Mouse (Mus musculus) common myeloid progenitor, adult 5-6 weeks (primary cell): ENCODE results near the gene Btg1-ps2. TPM values are rescaled to one million over a fixed set of nuclear protein-coding genes. Genes with fewer than 3 reads are reported as not detected.
"Not testable (repeated sequence)": the region's sequence is repeated elsewhere in the genome, so short reads cannot be mapped to it uniquely, and the experiment has no call there.

Source experiments
- ATAC-seq: replicated peaks from 2 replicates; pipeline ENCODE4 v1.8.0; 2016; ENCODE audit warnings: low read depth, mild to moderate bottlenecking, moderate TSS enrichment, inconsistent platforms; ENCODE audit not compliant: poor library complexity, severe bottlenecking
- total RNA-seq: library from RNA; stranded (forward); fragments of 200-1000, 187-1606 nt; gene quantifications from 2 replicates; pipeline ENCODE4 v1.2.3, GENCODE M21; 2017

Btg1-ps2 gene
- total RNA-seq: not detected in 2 replicates

- ATAC-seq: not testable (repeated sequence)
These were observed at the start of gene Btg1-ps2 for GRCm38 (mm10) chrX:38043014-38043413. TSS of gene Btg1-ps2 (minus strand) at chrX:38043114.

- ATAC-seq: no peak
These were observed 42.1 kb upstream of the Btg1-ps2 start, which contains the start of gene Rhox11 for GRCm38 (mm10) chrX:38085041-38085440. TSS of gene Rhox11 (minus strand) at chrX:38085141.

GRCm38 (mm10) chrX:38084226-38084625, 41.3 kb upstream of the Btg1-ps2 start:
- ATAC-seq: peak; percentile 47; the same call in 1 of the 2 replicates

DNA sequence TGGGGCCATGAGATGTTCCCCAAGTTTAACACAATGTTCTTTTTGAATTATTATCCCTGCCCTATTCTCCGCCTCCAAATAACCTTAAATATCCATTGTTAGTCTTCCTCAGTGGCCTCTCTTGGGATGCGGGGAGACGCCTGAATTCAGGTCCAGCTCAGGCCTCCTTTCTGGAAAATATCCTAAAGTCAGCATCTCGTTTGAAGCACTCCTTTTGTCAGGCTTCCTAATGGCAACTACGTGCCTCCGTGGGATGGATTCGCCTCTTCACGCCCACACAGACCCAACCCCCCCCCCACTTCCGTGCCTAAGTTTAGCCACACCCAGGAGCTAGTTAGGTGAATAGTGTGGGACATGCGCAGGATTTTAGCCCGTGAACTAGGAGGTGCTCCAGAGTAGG, 23.3 kb upstream of the Btg1-ps2 start, which contains the start of gene Rhox10:
Gene Rhox10, plus strand, starts transcription at position 301 of the 400 bp plus-strand sequence.
- no peak for ATAC-seq

- no peak for ATAC-seq
These were observed 18.6 kb upstream of the Btg1-ps2 start for GRCm38 (mm10) chrX:38061544-38061943.

GRCm38 (mm10) chrX:38039666-38040065, 3.2 kb downstream of the Btg1-ps2 start:
- no peak for ATAC-seq

DNA sequence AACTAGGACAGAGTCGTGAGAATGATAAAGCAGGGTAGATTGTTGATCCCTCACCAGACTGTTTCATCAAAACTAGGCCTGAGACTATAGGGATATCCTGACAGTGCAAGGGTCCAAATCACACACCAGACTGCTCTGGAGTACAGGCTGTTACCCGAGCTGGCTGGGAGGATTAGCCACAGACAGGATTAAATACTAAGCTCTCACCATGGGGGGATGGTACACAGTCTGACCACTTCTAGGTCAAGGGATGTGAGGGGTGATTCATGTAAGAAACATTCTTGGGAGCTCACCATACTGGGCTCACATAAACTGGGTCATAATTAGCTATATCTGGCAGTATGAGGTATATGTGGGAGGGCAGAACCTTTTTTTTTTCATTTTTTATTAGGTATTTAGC, 9.1 kb downstream of the Btg1-ps2 start:
- ATAC-seq: no peak

DNA sequence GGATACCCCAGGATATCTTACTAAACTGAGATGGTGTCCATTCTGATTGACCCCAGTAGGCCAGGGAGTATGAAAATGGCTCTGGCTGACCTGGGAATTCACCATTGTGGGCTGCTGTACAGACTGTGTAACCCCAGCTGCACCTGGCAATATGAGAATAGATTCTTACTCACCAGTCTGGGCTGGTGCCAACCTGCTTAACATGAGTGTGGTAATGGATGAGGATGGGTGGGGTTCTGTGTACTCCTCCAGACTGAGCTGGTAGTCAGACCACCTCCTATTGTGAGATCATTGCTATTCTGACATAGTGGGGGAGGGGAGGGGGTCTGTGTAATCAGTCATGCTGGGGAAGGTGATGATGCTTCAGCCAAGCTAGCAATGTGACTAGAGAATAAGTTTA, 24.3 kb downstream of the Btg1-ps2 start, which contains the start of gene Btg1-ps1:
Gene Btg1-ps1, minus strand, starts transcription at position 219 of the 400 bp plus-strand sequence.
- not testable (repeated sequence) for ATAC-seq

- ATAC-seq: no peak
These were observed 34.2 kb downstream of the Btg1-ps2 start for GRCm38 (mm10) chrX:38008756-38009155.

Other genes with a start within 250 kb of the Btg1-ps2 start
- gene Rhox5, start 238.3 kb downstream of the Btg1-ps2 start, total RNA-seq: not detected in 2 replicates
- not detected in 2 replicates for gene Rhox6, start 216.2 kb downstream of the Btg1-ps2 start, total RNA-seq
- not detected in 2 replicates for gene Rhox7a, start 211.4 kb downstream of the Btg1-ps2 start, total RNA-seq
- not detected in 2 replicates for gene Rhox8, start 164.2 kb downstream of the Btg1-ps2 start, total RNA-seq
- gene Rhox7b, start 145.9 kb downstream of the Btg1-ps2 start, total RNA-seq: not detected in 2 replicates
- not detected in 2 replicates for gene Rhox9, start 141.3 kb downstream of the Btg1-ps2 start, total RNA-seq
- not detected in 2 replicates for gene Btg1-ps1, start 24.3 kb downstream of the Btg1-ps2 start, total RNA-seq
- not detected in 2 replicates for gene Rhox10, start 23.4 kb upstream of the Btg1-ps2 start, total RNA-seq
- not detected in 2 replicates for gene Rhox11, start 42.0 kb upstream of the Btg1-ps2 start, total RNA-seq
- not detected in 2 replicates for gene Rhox12, start 67.8 kb upstream of the Btg1-ps2 start, total RNA-seq
- gene Rhox13, start 78.1 kb upstream of the Btg1-ps2 start, total RNA-seq: not detected in 2 replicates
- 30.6 and 31.5 TPM in 2 replicates for gene Zbtb33, start 146.7 kb upstream of the Btg1-ps2 start, total RNA-seq
- gene Tmem255a, start 209.3 kb upstream of the Btg1-ps2 start, total RNA-seq: not detected in 2 replicates